Mouse (Mus musculus) left cerebral cortex, adult 18-20 months (tissue): ENCODE data around the gene Odf3l2. TPM values are rescaled to one million over a fixed set of nuclear protein-coding genes. Genes with fewer than 3 reads are reported as not detected.

Experiments used
- DNase-seq, 2 experiments: peaks; one replicate each; pipeline ENCODE4 v3.0.0; 2021 to 2022; ENCODE audit warnings: low spot score in 2 of 2, mixed read lengths in 1 of 2
- total RNA-seq, 2 experiments: library from RNA; stranded (reverse); gene quantifications; 2 replicates each; pipeline ENCODE4 v1.2.3; 2021

Gene Odf3l2
- total RNA-seq, 2 experiments from 2014 or later = 0.82 TPM; not detected in 1

GRCm38 (mm10) chr10:79631432-79631831, 14.1 kb downstream of the Odf3l2 start:
- DNase-seq = peak; percentile 58 to 75

DNA sequence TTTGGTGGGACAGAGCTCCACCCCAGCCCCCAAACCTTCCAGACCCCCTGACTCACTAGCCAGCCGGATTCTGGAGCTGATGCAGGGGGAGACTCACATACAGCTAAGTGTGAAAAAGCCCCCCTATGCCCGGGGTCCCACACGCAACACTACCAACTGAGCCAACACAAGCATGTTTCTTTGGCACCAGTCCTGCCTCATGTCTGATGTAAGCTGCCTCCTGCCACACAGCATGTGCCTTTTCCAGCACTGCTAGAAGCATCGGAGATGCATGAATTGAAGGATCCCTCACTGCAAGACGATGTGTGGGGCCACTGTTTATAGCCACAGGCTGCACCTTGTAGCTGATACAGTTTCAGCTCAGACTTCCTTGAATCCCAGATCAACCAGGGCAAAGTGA, 17.2 kb downstream of the Odf3l2 start:
- DNase-seq = no peak

- no peak for DNase-seq
Observed at GRCm38 (mm10) chr10:79626156-79626555, 19.4 kb downstream of the Odf3l2 start.

DNA sequence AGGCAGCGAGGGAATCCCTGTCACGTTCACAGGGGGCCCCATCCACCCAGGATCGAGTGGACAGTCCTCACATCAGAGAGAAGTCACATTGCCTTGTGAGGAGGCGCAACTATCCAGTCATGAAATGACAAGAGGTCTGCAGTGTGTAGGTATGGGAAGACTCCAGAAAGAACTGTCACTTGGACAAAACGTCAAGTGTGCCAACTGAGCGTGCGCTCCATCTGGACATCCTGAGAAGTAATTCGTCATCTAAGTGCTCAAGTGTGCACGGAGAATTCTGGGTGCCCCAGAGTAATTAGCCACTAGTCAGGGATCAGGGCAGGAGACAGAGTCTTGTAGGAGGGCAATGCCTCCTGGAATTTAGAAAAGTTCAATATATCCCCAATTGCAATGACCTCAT, 20.1 kb downstream of the Odf3l2 start:
- DNase-seq = no peak

DNA sequence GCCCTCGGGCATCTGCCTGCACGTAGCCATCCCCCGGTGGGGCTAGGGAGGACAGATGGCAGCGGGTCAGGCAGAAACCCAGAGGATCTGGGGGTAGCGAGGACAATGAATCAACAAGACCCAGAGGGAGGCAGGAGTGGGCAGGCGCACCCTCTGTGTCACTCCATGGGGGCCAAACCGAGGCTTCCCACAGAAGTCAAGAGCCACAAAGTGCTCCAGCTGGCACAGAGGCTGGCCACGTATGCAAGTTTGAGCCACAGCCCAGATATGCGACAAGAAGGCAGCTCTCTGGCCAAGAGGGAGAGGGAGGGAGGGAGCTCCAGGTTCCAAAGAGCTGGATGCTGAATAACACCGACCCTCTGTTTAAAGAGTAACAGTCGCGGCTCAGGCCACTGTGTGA, 21.6 kb downstream of the Odf3l2 start:
- DNase-seq = no peak

DNA sequence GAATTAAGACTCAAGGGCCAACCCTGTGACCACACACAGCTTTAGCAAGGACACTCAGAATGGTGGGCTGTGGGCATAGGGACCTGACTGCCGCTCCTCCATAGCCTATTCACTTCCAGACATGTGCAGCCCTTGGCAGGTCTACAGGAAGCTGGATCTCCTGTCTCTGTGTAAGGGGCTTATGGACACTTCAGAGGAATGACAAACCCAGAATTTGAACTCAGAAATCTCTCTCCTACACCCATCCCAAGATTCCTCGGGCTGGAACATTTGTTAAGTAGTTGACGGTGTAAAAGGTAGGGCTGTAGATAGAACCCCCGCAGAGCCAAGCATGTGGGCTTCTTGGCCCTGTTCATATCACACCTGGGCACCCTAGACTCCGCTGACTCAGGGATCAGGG, 29.2 kb downstream of the Odf3l2 start:
- DNase-seq = no peak

GRCm38 (mm10) chr10:79615860-79616259, 29.7 kb downstream of the Odf3l2 start:
- DNase-seq = peak in 1 of 2 experiments; percentile 40

DNA sequence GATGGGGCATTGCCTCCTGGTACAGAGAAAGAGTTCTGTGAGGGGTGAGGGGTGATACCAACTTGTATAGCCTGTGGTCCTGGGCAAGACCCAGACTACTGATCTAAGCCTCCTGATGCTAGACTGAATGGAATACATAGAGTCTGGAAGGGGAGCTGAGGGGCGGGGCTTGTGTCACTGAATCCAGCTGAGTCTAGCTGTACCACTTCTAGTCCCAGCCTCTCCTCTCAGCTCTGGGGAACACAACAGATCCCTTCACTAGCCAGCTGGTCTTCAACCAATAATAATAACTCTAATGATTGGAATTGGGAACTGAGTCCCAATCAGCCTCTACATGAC, 31.3 kb downstream of the Odf3l2 start:
- DNase-seq = no peak

- DNase-seq = peak; percentile 67 to 76
Observed at GRCm38 (mm10) chr10:79613578-79614304, 31.8 kb downstream of the Odf3l2 start, which contains the start of gene C2cd4c. TSS of gene C2cd4c (minus strand) at chr10:79614025.

GRCm38 (mm10) chr10:79612192-79613135, 33.1 kb downstream of the Odf3l2 start:
- no peak for DNase-seq

- no peak for DNase-seq
Observed at GRCm38 (mm10) chr10:79611296-79611695, 34.2 kb downstream of the Odf3l2 start.

DNA sequence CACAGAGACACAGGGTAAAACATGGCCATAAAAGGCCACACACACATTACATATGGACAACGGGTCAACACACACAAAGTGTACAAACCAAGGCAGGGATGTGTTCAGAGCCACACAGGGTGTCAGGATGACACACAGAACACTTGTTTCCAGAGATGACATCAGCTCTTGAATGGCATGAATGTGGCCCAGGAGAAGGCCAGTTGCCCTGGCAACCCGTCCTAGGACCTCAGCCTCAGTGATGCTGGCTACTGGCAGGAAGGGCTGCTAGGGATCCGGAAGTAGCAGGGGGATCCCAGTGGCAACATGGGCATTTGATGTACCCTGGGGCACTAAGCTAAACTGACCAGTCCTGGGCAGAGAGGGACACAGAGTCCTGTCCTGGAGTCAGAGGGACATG, 36.3 kb downstream of the Odf3l2 start:
- DNase-seq = no peak

- no peak for DNase-seq
Observed at GRCm38 (mm10) chr10:79607892-79608291, 37.6 kb downstream of the Odf3l2 start.

DNA sequence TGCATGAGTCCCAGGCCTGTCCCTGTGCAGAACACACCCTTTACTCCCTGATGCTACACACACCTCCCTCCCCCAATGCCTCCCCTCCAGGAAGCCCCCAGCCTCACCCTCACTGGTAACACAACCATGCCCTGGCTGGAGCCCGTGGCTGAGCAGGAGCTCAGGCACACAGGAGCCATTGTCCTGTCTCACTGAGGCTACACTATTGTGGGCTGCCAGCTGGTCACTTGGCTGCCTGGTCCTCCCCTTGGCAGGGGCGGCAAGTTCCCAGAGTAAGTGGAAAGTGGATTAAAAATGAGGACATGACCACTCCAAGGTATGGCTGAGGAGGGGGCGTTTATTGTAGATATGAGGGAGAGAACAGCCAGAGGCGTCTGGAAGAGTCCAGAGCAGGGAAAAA, 39.0 kb downstream of the Odf3l2 start:
- DNase-seq = no peak

GRCm38 (mm10) chr10:79597936-79598230, 47.7 kb downstream of the Odf3l2 start:
- peak in 1 of 2 experiments; percentile 52 for DNase-seq

GRCm38 (mm10) chr10:79597051-79597935, 48.2 kb downstream of the Odf3l2 start:
- peak; percentile 73 to 83 for DNase-seq

DNA sequence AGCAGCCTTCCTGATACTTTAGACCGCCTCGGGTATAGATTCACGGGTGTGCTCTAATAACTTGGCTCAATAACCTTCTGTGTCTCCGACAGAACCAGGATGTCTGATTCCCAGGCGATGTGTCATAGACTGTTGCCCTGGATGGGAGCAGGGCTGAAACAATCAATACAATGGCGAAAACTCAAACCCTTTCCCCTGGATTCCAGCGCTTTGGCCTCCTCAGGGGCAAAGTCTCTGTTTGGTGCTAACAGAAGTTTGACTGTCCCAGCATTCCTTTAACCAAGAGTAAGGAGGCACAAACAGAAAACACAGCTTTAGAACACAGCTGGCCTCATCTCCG, 50.0 kb downstream of the Odf3l2 start:
- DNase-seq = no peak

DNA sequence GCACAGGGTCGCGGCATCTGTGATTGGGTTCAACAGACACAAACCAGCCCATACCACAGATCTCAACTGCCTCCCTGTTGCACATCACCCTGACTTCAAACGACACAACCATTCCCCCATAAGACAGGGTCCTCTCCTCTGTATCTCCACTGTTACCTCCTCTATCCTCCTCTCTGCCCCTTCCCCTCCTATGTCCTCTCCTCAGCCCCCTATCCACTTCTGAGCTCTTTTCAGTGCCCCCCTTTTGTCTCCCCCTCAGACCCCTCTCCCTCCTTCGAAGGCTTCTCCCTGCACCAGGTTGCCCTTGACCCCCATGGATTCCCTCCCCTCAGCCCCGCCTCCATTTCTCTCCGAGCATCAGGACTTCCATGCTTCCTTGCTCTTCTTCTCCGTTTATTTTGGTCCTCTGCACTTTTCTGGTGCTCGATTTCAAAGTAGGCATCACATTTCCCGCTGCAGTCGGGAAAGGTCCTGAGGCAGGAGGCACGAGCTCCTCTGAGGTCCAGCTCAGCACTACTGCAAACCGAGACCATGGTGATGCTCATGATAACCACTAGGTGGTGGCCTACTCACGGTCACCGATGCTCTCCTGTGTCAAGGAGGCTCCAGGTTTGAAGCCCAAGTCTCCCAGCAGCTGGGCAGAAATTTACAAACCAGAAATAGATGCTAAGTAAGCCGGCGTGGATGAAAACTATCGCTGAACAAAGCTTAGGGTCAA, 50.5 kb downstream of the Odf3l2 start:
- DNase-seq = peak; percentile 67 to 69

DNA sequence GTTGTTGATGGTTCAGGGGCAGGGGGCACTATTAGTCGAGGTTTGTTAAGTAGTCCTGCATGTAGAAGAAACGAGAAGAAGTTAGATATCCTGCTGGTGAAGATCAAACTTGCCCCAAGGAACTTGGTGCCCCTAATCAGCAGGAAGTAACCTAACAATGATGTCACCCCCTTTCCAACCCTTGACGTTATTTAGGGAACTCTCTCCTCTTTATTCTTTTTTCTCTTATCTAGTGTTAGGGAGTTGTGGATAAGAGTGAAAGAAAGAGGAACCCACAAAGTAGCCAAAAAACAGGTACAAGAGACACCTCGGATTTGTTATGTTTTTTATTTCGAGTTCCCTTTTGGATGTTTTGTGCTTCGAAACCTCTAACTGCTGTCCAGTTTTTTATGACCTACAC, 51.4 kb downstream of the Odf3l2 start:
- DNase-seq = no peak

DNA sequence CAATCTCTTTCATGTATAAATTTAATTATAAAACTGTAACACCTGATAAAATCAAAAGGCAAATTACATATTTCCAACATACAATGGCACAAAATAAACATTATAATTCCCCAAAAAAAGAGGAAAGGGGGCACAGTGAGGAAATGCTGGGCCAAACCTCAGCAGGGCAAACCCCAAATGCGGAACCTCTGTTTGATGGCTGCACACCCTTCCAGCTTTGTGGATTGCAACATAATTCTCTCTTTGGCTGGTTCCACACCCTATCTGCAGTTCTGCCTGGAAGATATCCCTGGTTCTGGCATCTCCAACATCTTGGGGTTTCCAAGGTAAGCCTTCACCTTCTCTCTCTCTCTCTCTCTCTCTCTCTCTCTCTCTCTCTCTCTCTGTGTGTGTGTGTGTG, 54.8 kb downstream of the Odf3l2 start:
- no peak for DNase-seq
